Mouse (Mus musculus) lung, adult 2 months (tissue): ENCODE measurements around the gene 1700007K13Rik.

Experiments
- CTCF ChIP-seq: fragments of 200-500 bp; IDR thresholded peaks from 2 replicates; pipeline ENCODE4 v1.5.1; 2011; ENCODE audit warnings: mild to moderate bottlenecking, low read length, control low read depth; ENCODE audit not compliant: insufficient read depth
- POLR2A ChIP-seq: fragments of 200-500 bp; IDR thresholded peaks from 2 replicates; pipeline ENCODE4 v1.6.1; 2011; ENCODE audit warnings: low read depth, mild to moderate bottlenecking, control low read depth, low read length, borderline replicate concordance; ENCODE audit errors: extremely low read depth

GRCm38 (mm10) chr2:28446515-28447314, 19.4 kb downstream of the 1700007K13Rik start, which contains the start of gene Ppp1r26:
- TF ChIP-seq CTCF (no peak), POLR2A (no peak)
